Mouse (Mus musculus) CD4-positive helper T cell, adult 2 months (primary cell): ENCODE results near the gene Rplp2.
"Not testable (repeated sequence)": the region's sequence is repeated elsewhere in the genome, so short reads cannot be mapped to it uniquely, and the experiment has no call there.

Experiments
- DNase-seq: peaks from one replicate; pipeline ENCODE4 v3.0.0-alpha.2; 2012; ENCODE audit warnings: low read depth, missing footprints, low spot score

The Rplp2 gene

GRCm38 (mm10) chr7:141443828-141444237 is 3.3 kb upstream of the Rplp2 start, which contains the start of gene Pidd1:
Pidd1 (minus strand) TSS chr7:141444025.
- DNase-seq: peak; percentile 77

DNA sequence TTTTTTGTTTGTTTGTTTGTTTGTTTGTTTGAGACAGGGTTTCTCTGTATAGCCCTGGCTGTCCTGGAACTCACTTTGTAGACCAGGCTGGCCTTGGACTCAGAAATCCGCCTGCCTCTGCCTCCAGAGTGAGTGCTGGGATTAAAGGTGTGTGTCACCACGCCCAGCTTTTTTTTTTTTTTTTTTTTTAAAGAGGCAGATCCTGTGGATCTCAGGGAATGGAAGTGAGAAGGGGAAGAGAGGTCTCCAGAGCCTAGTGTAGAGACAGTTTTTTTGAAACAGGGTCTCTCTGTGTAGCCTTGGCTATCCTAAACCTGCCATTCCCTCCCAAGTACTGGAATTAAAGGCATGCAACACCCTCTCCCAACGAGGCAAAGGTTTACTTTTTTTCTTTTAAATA is 796 bp upstream of the Rplp2 start:
- not testable (repeated sequence) for DNase-seq

DNA sequence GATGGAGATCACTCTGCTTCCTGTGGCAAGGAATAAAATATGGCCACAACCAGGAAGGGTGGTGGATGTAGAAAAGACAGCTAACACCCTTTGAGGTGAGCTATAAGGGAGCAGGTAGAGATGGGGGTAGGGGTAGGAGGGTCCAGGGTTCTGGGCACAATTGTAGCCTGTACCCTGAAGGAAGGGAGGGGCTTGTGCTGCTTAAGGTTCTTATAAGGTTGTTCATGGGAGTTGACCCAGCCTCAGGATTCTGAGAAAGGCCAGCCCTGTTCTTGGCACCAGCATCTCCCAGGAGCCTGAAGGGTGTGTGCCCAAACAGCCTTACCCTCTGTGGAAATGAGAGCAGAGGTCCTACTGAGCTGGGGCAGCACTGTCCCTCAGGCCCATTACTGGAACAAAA is 4.8 kb downstream of the Rplp2 start:
- DNase-seq: no peak

DNA sequence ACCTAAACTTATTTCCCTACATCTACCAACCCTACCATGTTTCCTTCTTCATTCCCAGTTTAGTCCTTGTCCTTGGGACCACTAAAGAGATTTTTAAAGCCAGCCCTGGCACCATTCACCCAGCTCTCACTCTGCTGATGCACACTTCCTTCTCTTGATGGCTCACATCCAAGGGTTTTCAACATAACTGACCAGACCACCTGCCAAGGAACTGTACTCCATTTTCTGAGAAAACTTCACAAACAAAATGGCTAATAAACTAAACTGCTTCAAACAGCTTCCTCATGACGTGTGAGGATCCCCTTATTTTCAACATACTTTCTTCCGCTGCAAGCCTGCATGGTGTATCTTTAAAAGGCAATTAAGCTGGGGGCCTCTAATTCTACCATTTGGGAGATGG is 6.5 kb downstream of the Rplp2 start:
- no peak for DNase-seq

DNA sequence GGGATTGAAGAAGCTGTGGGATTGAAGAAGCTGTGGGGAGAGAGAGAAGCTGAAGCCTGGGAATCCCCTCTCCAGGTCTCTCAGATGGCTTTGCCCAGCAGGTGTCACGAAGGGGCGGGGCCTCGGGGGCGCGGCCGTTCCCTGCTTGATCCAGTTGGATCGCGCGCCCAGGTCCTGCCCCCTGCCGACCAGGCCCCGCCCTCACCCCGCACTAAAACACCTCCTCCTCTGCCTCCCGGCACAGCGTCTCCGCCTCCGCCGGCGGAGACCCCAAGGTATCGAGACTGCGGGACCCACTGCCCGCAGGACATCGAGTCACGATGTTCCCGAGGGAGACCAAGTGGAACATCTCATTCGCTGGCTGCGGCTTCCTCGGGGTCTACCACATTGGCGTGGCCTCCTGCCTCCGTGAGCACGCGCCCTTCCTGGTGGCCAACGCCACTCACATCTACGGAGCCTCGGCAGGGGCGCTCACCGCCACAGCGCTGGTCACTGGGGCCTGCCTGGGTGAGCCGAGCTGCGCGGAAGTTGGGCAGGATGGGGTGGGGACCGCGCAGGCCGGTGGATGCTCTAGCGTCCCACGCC is 7.9 kb downstream of the Rplp2 start, which contains the start of gene Pnpla2:
Pnpla2 (plus strand) TSS at position 232 of the 585 bp plus-strand sequence.
- peak; percentile 95 for DNase-seq

- DNase-seq: peak; percentile 74
Observed at GRCm38 (mm10) chr7:141455610-141456314, 8.6 kb downstream of the Rplp2 start.

DNA sequence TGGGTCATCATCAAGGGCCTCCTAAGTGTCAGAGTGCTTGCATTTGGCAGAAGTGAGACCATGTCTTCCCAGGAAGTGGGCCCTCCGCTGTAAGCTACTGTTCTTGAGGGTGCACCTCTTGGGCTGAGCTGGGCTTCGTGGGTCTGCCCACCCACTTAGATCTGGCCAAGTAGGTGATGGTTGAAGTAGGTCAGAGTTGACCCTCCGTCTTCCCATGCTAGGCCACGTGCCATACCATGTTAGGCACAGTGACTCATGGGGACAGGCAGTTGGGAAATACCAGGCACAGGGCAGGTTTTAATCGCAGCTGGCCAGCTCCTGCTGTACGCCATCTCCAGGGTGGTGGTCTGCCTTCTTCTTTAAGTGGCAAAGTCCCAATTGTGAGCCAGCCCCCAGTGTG is 9.6 kb downstream of the Rplp2 start:
- DNase-seq: no peak

DNA sequence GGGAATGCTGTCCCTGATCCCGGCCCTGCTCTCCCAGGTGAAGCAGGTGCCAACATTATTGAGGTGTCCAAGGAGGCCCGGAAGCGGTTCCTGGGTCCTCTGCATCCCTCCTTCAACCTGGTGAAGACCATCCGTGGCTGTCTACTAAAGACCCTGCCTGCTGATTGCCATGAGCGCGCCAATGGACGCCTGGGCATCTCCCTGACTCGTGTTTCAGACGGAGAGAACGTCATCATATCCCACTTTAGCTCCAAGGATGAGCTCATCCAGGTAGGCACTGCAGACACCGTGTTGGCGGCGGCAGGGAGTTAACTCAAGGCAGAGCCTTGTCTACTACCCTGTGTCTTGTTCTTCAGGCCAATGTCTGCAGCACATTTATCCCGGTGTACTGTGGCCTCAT is 10.1 kb downstream of the Rplp2 start:
- DNase-seq: no peak

- DNase-seq: peak; percentile 69
Observed at GRCm38 (mm10) chr7:141457986-141458660, 11.0 kb downstream of the Rplp2 start.

DNA sequence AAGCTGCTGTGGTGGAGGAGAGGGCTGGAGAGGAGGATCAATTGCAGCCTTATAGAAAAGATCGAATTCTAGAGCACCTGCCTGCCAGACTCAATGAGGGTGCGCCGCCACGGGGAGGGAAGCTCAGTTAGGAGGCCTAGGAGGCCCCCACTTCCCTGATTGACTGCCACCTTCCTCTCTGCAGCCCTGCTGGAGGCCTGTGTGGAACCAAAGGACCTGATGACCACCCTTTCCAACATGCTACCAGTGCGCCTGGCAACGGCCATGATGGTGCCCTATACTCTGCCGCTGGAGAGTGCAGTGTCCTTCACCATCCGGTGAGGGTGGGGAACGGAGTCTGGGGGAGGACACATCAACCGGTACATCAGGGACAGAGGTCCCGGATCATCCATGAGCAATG is 11.5 kb downstream of the Rplp2 start:
- DNase-seq: no peak

GRCm38 (mm10) chr7:141459301-141459711 is 12.1 kb downstream of the Rplp2 start:
- DNase-seq: no peak

DNA sequence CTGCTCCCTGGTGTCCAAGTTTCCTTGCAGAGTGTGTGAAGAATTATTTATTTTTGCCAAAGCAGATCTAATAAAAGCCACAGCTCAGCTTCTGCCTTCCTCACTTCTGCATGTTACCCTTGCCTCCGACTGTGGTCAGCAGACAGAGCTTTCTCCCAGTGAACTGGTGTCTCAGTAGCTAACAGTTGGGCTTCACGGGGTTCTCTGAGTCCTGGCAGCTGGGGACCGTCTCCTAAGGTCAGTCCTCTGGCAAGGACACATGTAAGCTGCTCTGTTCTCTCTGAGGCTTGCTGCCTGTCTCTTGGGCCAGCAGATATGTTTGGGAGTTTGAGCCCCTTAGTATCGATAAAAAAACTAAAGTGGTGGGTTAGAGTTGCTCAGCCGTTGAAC is 12.8 kb downstream of the Rplp2 start:
- no peak for DNase-seq

- no peak for DNase-seq
Observed at GRCm38 (mm10) chr7:141460391-141461113, 13.4 kb downstream of the Rplp2 start, which contains the start of gene Cracr2b. Cracr2b (plus strand) TSS chr7:141461094.

DNA sequence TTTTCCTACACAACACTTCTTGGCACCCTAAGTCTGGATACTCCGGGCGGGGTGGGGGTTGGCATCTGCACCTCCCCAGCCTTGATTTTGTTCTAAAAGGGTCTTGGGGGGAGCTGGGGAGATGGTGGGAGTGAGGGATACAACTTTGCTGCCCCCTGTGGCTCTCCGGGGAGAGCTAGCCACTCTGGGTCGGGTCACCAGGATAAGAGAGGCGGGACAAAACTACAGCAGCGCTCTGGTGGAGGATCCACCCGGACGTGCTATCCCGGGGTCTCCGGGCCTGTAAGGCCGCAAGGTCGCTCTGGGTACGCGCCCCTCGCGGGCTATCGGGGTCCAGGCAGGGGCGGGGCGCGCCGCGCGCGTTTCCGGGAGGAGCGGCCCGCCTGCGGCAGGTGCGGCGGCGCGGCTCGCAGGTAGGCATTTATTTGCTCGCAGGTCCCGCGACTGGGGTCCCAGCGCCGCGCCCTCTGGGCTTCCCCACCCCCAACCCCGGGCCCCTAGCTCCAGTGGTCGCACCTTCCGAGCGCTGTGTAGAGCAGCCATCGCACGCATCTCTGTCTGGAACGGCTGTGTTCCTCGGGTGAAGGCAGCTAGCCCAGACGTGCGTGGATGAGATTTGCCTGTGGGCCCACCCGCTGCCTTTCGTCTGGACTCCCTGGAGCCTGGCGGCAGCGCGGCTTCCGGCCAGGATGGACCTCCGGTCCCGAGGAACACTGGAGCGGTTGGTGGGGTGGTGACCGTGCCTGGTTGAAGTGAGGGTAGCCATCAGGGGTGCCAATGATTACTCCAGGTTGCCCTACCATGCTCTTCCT is 14.6 kb downstream of the Rplp2 start:
- DNase-seq: no peak

DNA sequence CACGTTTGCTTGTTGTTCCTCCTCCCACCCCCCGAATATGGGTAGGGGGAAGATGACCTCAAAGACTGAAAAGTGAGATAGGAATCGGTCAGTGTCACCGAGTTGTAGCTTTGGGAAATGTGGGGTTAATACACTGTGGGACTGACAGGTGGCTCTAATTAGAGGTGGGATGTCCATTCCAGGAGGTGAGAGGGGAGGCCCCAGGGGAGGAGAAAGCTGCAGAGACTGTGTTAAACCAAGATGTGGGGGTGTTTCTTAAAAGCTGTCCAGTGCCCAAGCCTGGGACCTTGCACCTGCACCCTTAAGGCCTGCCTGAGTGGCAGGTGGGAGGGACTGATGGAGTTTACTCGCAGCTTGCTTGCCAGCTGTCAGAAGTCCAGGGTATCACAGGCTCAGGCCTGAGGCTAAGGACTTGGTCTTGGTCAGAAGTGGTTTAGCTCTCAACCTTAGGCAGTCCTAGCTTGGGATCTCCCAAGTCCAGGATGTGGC is 15.2 kb downstream of the Rplp2 start:
- no peak for DNase-seq

DNA sequence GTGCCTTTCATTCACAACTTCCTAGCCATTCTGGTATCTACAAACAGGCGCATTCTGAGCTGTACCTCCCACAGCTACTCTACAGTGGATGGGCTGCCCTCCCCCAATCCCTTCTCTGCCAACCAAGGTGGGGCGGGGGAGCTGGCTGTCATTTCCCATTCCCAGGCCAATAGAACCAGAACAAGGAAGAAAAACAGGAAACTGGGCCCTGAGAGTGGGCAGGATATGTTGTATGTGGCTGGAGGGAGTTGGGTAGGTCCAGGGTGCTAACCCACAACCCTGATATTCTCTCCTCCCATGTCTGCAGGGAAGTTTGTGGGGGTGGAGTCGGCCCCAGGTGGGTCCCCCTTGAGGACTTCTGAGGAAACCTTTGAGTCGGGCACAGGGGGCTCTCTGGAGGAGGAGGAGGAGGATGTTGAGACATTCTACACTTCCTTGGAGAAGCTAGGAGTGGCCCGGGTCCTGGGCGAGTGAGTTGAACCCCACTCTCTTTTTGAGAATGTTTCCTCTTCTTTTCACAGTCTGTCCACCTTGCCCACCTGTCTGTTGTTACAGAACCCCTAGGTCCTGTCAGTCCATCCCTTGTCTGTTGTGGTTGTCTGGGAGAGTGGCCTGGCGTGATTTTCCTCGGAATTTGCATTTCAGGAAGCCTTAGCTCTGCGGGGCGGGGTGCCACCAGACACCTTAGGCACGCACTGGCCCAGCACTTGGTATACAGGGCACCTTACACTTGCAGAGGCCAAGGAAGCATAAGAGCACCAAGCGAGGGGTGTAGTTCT is 16.8 kb downstream of the Rplp2 start:
- DNase-seq: no peak

GRCm38 (mm10) chr7:141464603-141465201 is 17.5 kb downstream of the Rplp2 start:
- DNase-seq: no peak

GRCm38 (mm10) chr7:141465388-141466044 is 18.3 kb downstream of the Rplp2 start:
- DNase-seq: no peak

DNA sequence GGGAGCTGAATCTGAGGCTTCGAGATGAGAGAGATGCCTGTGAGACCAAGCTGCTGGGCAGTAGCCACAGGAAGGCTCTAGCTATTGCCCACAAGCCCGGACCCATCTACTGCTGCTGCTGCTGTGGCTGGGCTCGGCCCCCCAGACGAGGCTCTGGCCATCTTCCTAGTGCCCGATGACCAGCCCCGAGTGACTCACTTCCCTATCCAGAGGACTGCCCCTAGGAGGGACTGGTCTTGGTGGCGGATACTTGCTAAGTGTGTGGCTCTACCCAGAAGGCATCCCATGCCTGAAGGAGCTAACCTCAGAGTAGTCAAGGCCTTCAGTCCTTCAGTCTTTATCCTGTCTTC is 18.9 kb downstream of the Rplp2 start:
- DNase-seq: no peak
